Mouse (Mus musculus) midbrain, embryonic 15.5 days (tissue): Measurements from ENCODE around the gene Sf3b6. TPM values are rescaled to one million over a fixed set of nuclear protein-coding genes. Genes with fewer than 3 reads are reported as not detected.

Experiments
- ATAC-seq: fragments of 200-750 bp; cut with Nextera tagmentation; replicated peaks from 2 replicates; pipeline ENCODE4 v1.8.0; 2017; ENCODE audit warnings: moderate TSS enrichment
- H3K27ac ChIP-seq: fragments of 300-500 bp; sonication (generic); 2 replicates; pipeline ENCODE4 v1.5.1; 2015; ENCODE audit warnings: mild to moderate bottlenecking, inconsistent platforms
- H3K27me3 ChIP-seq: fragments of 300-500 bp; sonication (generic); replicated peaks from 2 replicates; pipeline ENCODE4 v1.6.1; 2015; ENCODE audit warnings: inconsistent platforms
- H3K36me3 ChIP-seq: fragments of 300-500 bp; sonication (generic); replicated peaks from 2 replicates; pipeline ENCODE4 v1.6.1; 2015; ENCODE audit warnings: inconsistent platforms
- H3K4me1 ChIP-seq: fragments of 300-500 bp; sonication (generic); 2 replicates; pipeline ENCODE4 v1.6.1; 2015; ENCODE audit warnings: inconsistent platforms
- H3K4me2 ChIP-seq: fragments of 300-500 bp; sonication (generic); 2 replicates; pipeline ENCODE4 v1.6.1; 2015; ENCODE audit warnings: inconsistent platforms, mild to moderate bottlenecking, moderate library complexity
- H3K4me3 ChIP-seq: fragments of 300-500 bp; sonication (generic); 2 replicates; pipeline ENCODE4 v1.5.1; 2015; ENCODE audit warnings: mild to moderate bottlenecking, inconsistent platforms
- H3K9ac ChIP-seq: fragments of 300-500 bp; sonication (generic); 2 replicates; pipeline ENCODE4 v1.6.1; 2015; ENCODE audit warnings: mild to moderate bottlenecking, inconsistent platforms
- H3K9me3 ChIP-seq: fragments of 300-500 bp; sonication (generic); 2 replicates; pipeline ENCODE4 v1.6.1; 2016; ENCODE audit warnings: inconsistent platforms
- WGBS: fragments of 180-500 bp; shearing (Covaris S2); methylation state at CpG from one replicate; pipeline ENCODE4 v1.1.7; 2015; ENCODE audit warnings: mixed read lengths; 5-methylcytosine and 5-hydroxymethylcytosine counted together
- polyA plus RNA-seq: library from polyadenylated mRNA; unstranded; fragments of >200 nt; fragmentation: Nextera tagmentation; extraction: Ambion mirVana; gene quantifications from 2 replicates; pipeline ENCODE4 v1.2.1, GENCODE M21; 2015

The Sf3b6 gene
- polyA plus RNA-seq, 1 experiment from 2014 or later = 200 TPM

- no peak for ATAC-seq
- H3K9me3 ChIP-seq = no peaks in the 10 kb centered on the region
- no peak overlapping the region for H3K4me2 ChIP-seq
- peaks cover 8% of the 10 kb centered on the region for H3K4me1 ChIP-seq
- H3K4me3 ChIP-seq = no peak overlapping the region
- H3K36me3 ChIP-seq = no peaks in the 10 kb centered on the region
- WGBS = 88% methylated on average over 5 of the region's 5 CpGs
- H3K9ac ChIP-seq = no peak overlapping the region
- no peaks in the 10 kb centered on the region for H3K27me3 ChIP-seq
- no peak overlapping the region for H3K27ac ChIP-seq
Observed at GRCm38 (mm10) chr12:4872983-4873477, 55.7 kb downstream of the Sf3b6 start.

GRCm38 (mm10) chr12:4873531-4873930 is 56.2 kb downstream of the Sf3b6 start:
- H3K9ac ChIP-seq = no peak overlapping the region; the same call in 1 of the 2 replicates
- WGBS = 83% methylated on average over 6 of the region's 6 CpGs
- no peak overlapping the region for H3K27ac ChIP-seq
- peaks cover 8% of the 10 kb centered on the region for H3K4me1 ChIP-seq
- H3K36me3 ChIP-seq = no peaks in the 10 kb centered on the region
- peak; percentile 9; the same call in 1 of the 2 replicates for ATAC-seq
- no peaks in the 10 kb centered on the region for H3K27me3 ChIP-seq
- H3K9me3 ChIP-seq = no peaks in the 10 kb centered on the region
- peak overlapping the region; percentile 78 for H3K4me2 ChIP-seq
- H3K4me3 ChIP-seq = peak overlapping the region; percentile 43; the same call in 1 of the 2 replicates

GRCm38 (mm10) chr12:4874161-4874927 is 57.0 kb downstream of the Sf3b6 start, which contains the start of gene Mfsd2b:
Gene Mfsd2b, minus strand, starts transcription at chr12:4874359.
- H3K36me3 ChIP-seq = no peaks in the 10 kb centered on the region
- no peak within 1 kb of the TSS for H3K27ac ChIP-seq
- 4% methylated on average over 24 of the region's 24 CpGs for WGBS
- H3K4me2 ChIP-seq = peak within 1 kb of the TSS; percentile 78
- H3K4me3 ChIP-seq = peak within 1 kb of the TSS; percentile 43
- ATAC-seq = peak; percentile 86
- peak within 1 kb of the TSS; percentile 30 for H3K9ac ChIP-seq
- H3K4me1 ChIP-seq = peaks cover 8% of the 10 kb centered on the region
- no peaks in the 10 kb centered on the region for H3K9me3 ChIP-seq
- no peaks in the 10 kb centered on the region for H3K27me3 ChIP-seq

GRCm38 (mm10) chr12:4875623-4876022 is 58.3 kb downstream of the Sf3b6 start:
- Histone ChIP-seq H3K9me3 (no peaks in the 10 kb centered on the region), H3K4me1 (peaks cover 8% of the 10 kb centered on the region), H3K9ac (no peak overlapping the region), H3K27ac (no peak overlapping the region), H3K36me3 (no peaks in the 10 kb centered on the region), H3K4me2 (no peak overlapping the region), H3K27me3 (no peaks in the 10 kb centered on the region), H3K4me3 (no peak overlapping the region)
- 82% methylated on average over 8 of the region's 8 CpGs for WGBS
- no peak for ATAC-seq

Other genes with a start within 250 kb of the Sf3b6 start
- 21.9 and 25.0 TPM in 2 replicates for gene Itsn2, start 224.9 kb upstream of the Sf3b6 start, polyA plus RNA-seq
- gene Gm3625, start 224.6 kb upstream of the Sf3b6 start, polyA plus RNA-seq = not detected in 2 replicates
- gene Fam228a, start 79.1 kb upstream of the Sf3b6 start, polyA plus RNA-seq = 1.0 and 1.3 TPM in 2 replicates
- gene Pfn4, start 48.5 kb upstream of the Sf3b6 start, polyA plus RNA-seq = 12.9 and 13.8 TPM in 2 replicates
- 4.7 and 6.1 TPM in 2 replicates for gene Fam228b, start 48.3 kb upstream of the Sf3b6 start, polyA plus RNA-seq
- 30.9 and 39.9 TPM in 2 replicates for gene Fkbp1b, start 24.0 kb downstream of the Sf3b6 start, polyA plus RNA-seq
- 13.8 and 15.0 TPM in 2 replicates for gene Wdcp, start 25.8 kb downstream of the Sf3b6 start, polyA plus RNA-seq
- gene Mfsd2b, start 56.8 kb downstream of the Sf3b6 start, polyA plus RNA-seq = 2.6 TPM in 2 replicates
- gene Ubxn2a, start 90.2 kb downstream of the Sf3b6 start, polyA plus RNA-seq = 40.4 and 41.7 TPM in 2 replicates
- gene Atad2b, start 99.8 kb downstream of the Sf3b6 start, polyA plus RNA-seq = 11.2 and 11.3 TPM in 2 replicates